Mouse (Mus musculus) neural tube, embryonic 11.5 days (tissue): Measurements from ENCODE around the gene Alkbh3. TPM values are rescaled to one million over a fixed set of nuclear protein-coding genes. Genes with fewer than 3 reads are reported as not detected.

Source experiments
- ATAC-seq: fragments of 200-750 bp; cut with Nextera tagmentation; 2 replicates; pipeline ENCODE4 v1.8.0; 2017; ENCODE audit warnings: moderate number of reproducible peaks, mild to moderate bottlenecking, moderate TSS enrichment, moderate library complexity; ENCODE audit not compliant: insufficient read depth, low FRiP score, low TSS enrichment
- DNase-seq: peaks from one replicate; pipeline ENCODE4 v3.0.0-alpha.2; 2015; ENCODE audit warnings: low spot score
- H3K27ac ChIP-seq: fragments of 300-500 bp; sonication (generic); 2 replicates; pipeline ENCODE4 v1.5.1; 2014; ENCODE audit warnings: low read depth, mild to moderate bottlenecking, low read length
- H3K27me3 ChIP-seq: fragments of 300-500 bp; sonication (generic); 2 replicates; pipeline ENCODE4 v1.6.1; 2014; ENCODE audit warnings: mild to moderate bottlenecking, low read length, mixed read lengths; ENCODE audit not compliant: control insufficient read depth, insufficient read depth
- H3K36me3 ChIP-seq: fragments of 300-500 bp; sonication (generic); 2 replicates; pipeline ENCODE4 v1.6.1; 2014; ENCODE audit warnings: mild to moderate bottlenecking, low read length, moderate library complexity, mixed read lengths; ENCODE audit not compliant: control insufficient read depth, insufficient read depth
- H3K4me1 ChIP-seq: fragments of 300-500 bp; sonication (generic); 2 replicates; pipeline ENCODE4 v1.6.1; 2014; ENCODE audit warnings: low read length, mixed read lengths; ENCODE audit not compliant: control insufficient read depth, insufficient read depth
- H3K4me2 ChIP-seq: fragments of 300-500 bp; sonication (generic); 2 replicates; pipeline ENCODE4 v1.6.1; 2014; ENCODE audit warnings: low read depth, mild to moderate bottlenecking, moderate library complexity
- H3K4me3 ChIP-seq: fragments of 300-500 bp; sonication (generic); 2 replicates; pipeline ENCODE4 v1.5.1; 2014; ENCODE audit warnings: low read depth, low read length
- H3K9ac ChIP-seq: fragments of 300-500 bp; sonication (generic); 2 replicates; pipeline ENCODE4 v1.6.1; 2014; ENCODE audit warnings: mild to moderate bottlenecking, low read length
- H3K9me3 ChIP-seq: fragments of 300-500 bp; sonication (generic); 2 replicates; pipeline ENCODE4 v1.6.1; 2016; ENCODE audit warnings: low read length; ENCODE audit not compliant: control insufficient read depth
- WGBS: fragments of 180-500 bp; shearing (Covaris S2); extraction: QIAGEN DNeasy Blood & Tissue Kit; methylation state at CpG from one replicate; pipeline ENCODE4 v1.1.7; 2014; 5-methylcytosine and 5-hydroxymethylcytosine counted together
- polyA plus RNA-seq: library from polyadenylated mRNA; unstranded; fragments of >200 nt; fragmentation: Nextera tagmentation; extraction: Ambion mirVana; gene quantifications from 2 replicates; pipeline ENCODE4 v1.2.1, GENCODE M21; 2014

Alkbh3 gene
- polyA plus RNA-seq, 1 experiment from 2014 or later: 47.8 TPM

DNA sequence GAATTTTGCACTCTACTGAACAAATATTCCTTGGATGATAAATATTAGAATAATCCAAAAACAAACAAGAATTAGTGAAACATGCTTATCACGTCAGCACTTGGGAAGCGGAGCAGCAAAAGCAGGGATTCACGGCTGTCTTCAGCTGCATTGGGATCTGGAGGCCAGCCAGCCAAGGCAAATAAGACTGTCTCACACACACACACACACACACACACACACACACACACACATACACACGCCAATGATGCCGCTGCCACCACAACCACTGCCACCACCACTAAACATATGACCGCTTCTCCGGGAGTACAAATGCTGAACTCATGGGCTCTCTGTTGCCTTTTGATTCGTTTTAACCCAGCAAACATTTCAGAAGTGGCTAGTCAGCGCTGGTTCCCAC is 56.9 kb downstream of the Alkbh3 start:
- Histone ChIP-seq H3K4me2 (no peak overlapping the region), H3K4me1 (peaks cover 9% of the 10 kb centered on the region), H3K9ac (no peak overlapping the region), H3K27ac (no peak overlapping the region), H3K27me3 (peaks cover 42% of the 10 kb centered on the region), H3K36me3 (no peaks in the 10 kb centered on the region), H3K9me3 (no peaks in the 10 kb centered on the region), H3K4me3 (no peak overlapping the region)
- ATAC-seq (no peak), DNase-seq (no peak)
- WGBS: 87% methylated on average over 9 of the region's 9 CpGs

DNA sequence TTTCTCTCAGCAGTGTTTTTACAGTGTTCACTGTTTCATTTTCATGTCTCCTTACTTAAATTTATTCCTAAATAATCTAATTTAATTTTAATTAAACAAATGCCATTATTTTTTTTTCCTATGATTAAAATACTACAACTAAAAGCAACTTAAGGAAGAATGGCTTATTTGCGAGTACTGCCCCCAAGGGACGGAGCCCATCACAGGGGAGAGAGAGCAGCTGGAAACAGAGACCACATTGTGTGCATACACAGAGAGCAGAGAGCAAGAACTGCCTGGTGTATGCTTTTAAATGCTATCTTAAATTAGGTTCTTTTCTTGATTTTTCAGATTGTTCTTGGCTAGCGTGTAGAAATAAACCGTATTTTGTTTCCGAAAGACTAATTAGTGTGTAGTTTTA is 63.6 kb downstream of the Alkbh3 start:
- Histone ChIP-seq H3K4me2 (no peak overlapping the region), H3K27me3 (no peaks in the 10 kb centered on the region), H3K9me3 (no peaks in the 10 kb centered on the region), H3K4me3 (no peak overlapping the region), H3K27ac (no peak overlapping the region), H3K36me3 (no peaks in the 10 kb centered on the region), H3K4me1 (no peaks in the 10 kb centered on the region), H3K9ac (no peak overlapping the region)
- ATAC-seq (no peak), DNase-seq (no peak)
- 71% methylated on average over 5 of the region's 5 CpGs for WGBS

- Histone ChIP-seq H3K9ac (no peak overlapping the region), H3K4me3 (no peak overlapping the region), H3K36me3 (no peaks in the 10 kb centered on the region), H3K4me2 (no peak overlapping the region), H3K4me1 (no peaks in the 10 kb centered on the region), H3K27me3 (no peaks in the 10 kb centered on the region), H3K9me3 (no peaks in the 10 kb centered on the region), H3K27ac (no peak overlapping the region)
- ATAC-seq (no peak), DNase-seq (no peak)
- WGBS: 94% methylated on average over 4 of the region's 4 CpGs
These were observed 65.8 kb downstream of the Alkbh3 start for GRCm38 (mm10) chr2:93944855-93945254.

GRCm38 (mm10) chr2:93944099-93944498 is 66.5 kb downstream of the Alkbh3 start:
- Histone ChIP-seq H3K4me2 (no peak overlapping the region), H3K4me3 (no peak overlapping the region), H3K27me3 (no peaks in the 10 kb centered on the region), H3K9ac (no peak overlapping the region), H3K4me1 (no peaks in the 10 kb centered on the region), H3K36me3 (no peaks in the 10 kb centered on the region), H3K27ac (no peak overlapping the region), H3K9me3 (no peaks in the 10 kb centered on the region)
- DNase-seq (no peak), ATAC-seq (no peak)
- WGBS: 88% methylated on average over 2 of the region's 2 CpGs

- Histone ChIP-seq H3K4me2 (no peak overlapping the region), H3K27ac (no peak overlapping the region), H3K36me3 (no peaks in the 10 kb centered on the region), H3K4me1 (no peaks in the 10 kb centered on the region), H3K27me3 (no peaks in the 10 kb centered on the region), H3K4me3 (no peak overlapping the region), H3K9me3 (no peaks in the 10 kb centered on the region), H3K9ac (no peak overlapping the region)
- DNase-seq (no peak), ATAC-seq (no peak)
- 91% methylated on average over 11 of the region's 11 CpGs for WGBS
These were observed 68.9 kb downstream of the Alkbh3 start for GRCm38 (mm10) chr2:93941670-93942069.

- no peak for ATAC-seq
- 70% methylated on average over 9 of the region's 9 CpGs for whole genome bisulfite sequencing
- Histone ChIP-seq H3K4me3 (no peak overlapping the region), H3K36me3 (no peaks in the 10 kb centered on the region), H3K27me3 (no peaks in the 10 kb centered on the region), H3K4me2 (no peak overlapping the region), H3K9me3 (no peaks in the 10 kb centered on the region), H3K9ac (no peak overlapping the region), H3K4me1 (no peaks in the 10 kb centered on the region), H3K27ac (no peak overlapping the region)
- no peak for DNase-seq
These were observed 72.1 kb downstream of the Alkbh3 start for GRCm38 (mm10) chr2:93938534-93938933.

Other genes with a start within 250 kb of the Alkbh3 start
- gene Ext2, start 188.2 kb downstream of the Alkbh3 start, polyA plus RNA-seq: 73.6 and 77.0 TPM in 2 replicates
- 5.6 and 7.8 TPM in 2 replicates for gene Accs, start 160.9 kb downstream of the Alkbh3 start, polyA plus RNA-seq
- not detected in 2 replicates for gene Accsl, start 141.7 kb downstream of the Alkbh3 start, polyA plus RNA-seq
- 5.6 and 7.5 TPM in 2 replicates for gene Gm13889, start 53.6 kb downstream of the Alkbh3 start, polyA plus RNA-seq
- not detected in 2 replicates for gene Gm27027, start 14.5 kb downstream of the Alkbh3 start, polyA plus RNA-seq
- gene Hsd17b12, start 147.2 kb upstream of the Alkbh3 start, polyA plus RNA-seq: 120 and 122 TPM in 2 replicates